16 mouse cellular contexts compared by ENCODE assay signal in the genomic region with DNA sequence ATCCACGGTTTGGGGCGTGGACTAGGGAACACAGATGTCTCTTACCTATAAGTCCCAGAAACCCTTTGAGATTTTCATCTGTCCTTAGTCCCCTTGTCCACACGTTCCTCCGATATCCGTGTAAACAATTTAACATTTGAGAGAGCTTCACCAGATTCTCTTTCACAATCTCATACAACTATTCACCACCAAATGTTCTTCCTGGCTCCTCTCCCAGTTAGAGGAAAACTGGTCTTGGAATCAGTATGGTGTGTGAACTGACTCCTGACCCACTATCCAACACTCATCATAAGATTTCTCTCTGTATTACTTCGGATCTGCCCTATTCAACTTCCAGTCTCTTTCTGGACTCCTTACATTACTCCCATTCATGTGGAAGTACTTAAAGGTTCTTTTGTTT. TPM values are rescaled to one million over a fixed set of nuclear protein-coding genes. Genes with fewer than 3 reads are reported as not detected.
A peak's percentile ranks its signal among the peaks of the same experiment; 100 is the strongest.
DNase-seq lines count a peak whose midpoint lies in the region; ATAC-seq and TF ChIP-seq lines count a peak whose summit lies in the region.
"Had no signal": no experiment of that assay in that cellular context is flagged by ENCODE, and none has a peak within 500 bp of the region (broad histone marks: within the 10 kb centered on the region; RNA-seq: fewer than 3 reads in every experiment).

No protein-coding gene starts in this region.

- 73% methylated on average over 6 of the region's 6 CpGs for WGBS in forebrain, embryonic 16.5 days
- 82% methylated on average over 6 of the region's 6 CpGs for WGBS in forebrain, embryonic 12.5 days
- WGBS in lung, embryonic 14.5 days = 72% methylated on average over 6 of the region's 6 CpGs
- WGBS in lung, adult 2 months = 73% methylated on average over 6 of the region's 6 CpGs
- 88% methylated on average over 6 of the region's 6 CpGs for WGBS in limb, embryonic 13.5 days

- H3K4me3 ChIP-seq in forebrain, embryonic 16.5 days (replicated peaks; ENCODE audit: low read length) = no peak overlapping the region; the same call in 1 of the 2 replicates
- no peak overlapping the region for H3K4me3 ChIP-seq in forebrain, embryonic 12.5 days (replicated peaks)
- 0 out of 2 replicates have a peak overlapping the region, but pooled peaks have one; percentile 62 for H3K4me3 ChIP-seq in lung, embryonic 14.5 days (ENCODE audit: low read depth, low read length)
- no peak overlapping the region for H3K4me3 ChIP-seq in lung, adult 2 months (replicated peaks; ENCODE audit: extremely low read depth, low read depth, low read length)
- H3K4me3 ChIP-seq in limb, embryonic 13.5 days = peak overlapping the region; percentile 69; the same call in 1 of the 2 replicates
- no peak overlapping the region for H3K4me3 ChIP-seq in gastrocnemius, adult 2 months

- no peak for TF ChIP-seq POLR2A in lung, adult 2 months (IDR thresholded peaks at IDR 0.05; ENCODE audit: borderline replicate concordance, extremely low read depth, low read depth, low read length)

- intact Hi-C loops in gastrocnemius, adult 2 months (cut with DNase I) = loop anchor here (10.0 kb wide), 1 partner anchor 59 kb away; a partner anchor contains a TSS

- no peaks in the 10 kb centered on the region for H3K27me3 ChIP-seq in forebrain, embryonic 16.5 days (replicated peaks; ENCODE audit: control insufficient read depth, insufficient read depth, low read length)
- no peaks in the 10 kb centered on the region for H3K27me3 ChIP-seq in forebrain, embryonic 12.5 days
- no peaks in the 10 kb centered on the region for H3K27me3 ChIP-seq in lung, embryonic 14.5 days (ENCODE audit: insufficient read depth, low read length)
- H3K27me3 ChIP-seq in limb, embryonic 13.5 days = no peaks in the 10 kb centered on the region
- H3K27me3 ChIP-seq: heart, embryonic 15.5 days; intestine, embryonic 15.5 days; liver, embryonic 15.5 days; neural tube, embryonic 13.5 days had no signal

- H3K36me3 ChIP-seq in forebrain, embryonic 16.5 days (ENCODE audit: control insufficient read depth, insufficient read depth) = peaks cover 3% of the 10 kb centered on the region; the same call in 1 of the 2 replicates
- H3K36me3 ChIP-seq in forebrain, embryonic 12.5 days (replicated peaks) = peaks cover 8% of the 10 kb centered on the region
- no peaks in the 10 kb centered on the region for H3K36me3 ChIP-seq in lung, embryonic 14.5 days (ENCODE audit: insufficient read depth)
- peaks cover 10% of the 10 kb centered on the region for H3K36me3 ChIP-seq in limb, embryonic 13.5 days
- H3K36me3 ChIP-seq: intestine, embryonic 15.5 days had no signal

- H3K9ac ChIP-seq in forebrain, embryonic 16.5 days (replicated peaks; ENCODE audit: low read depth, low read length) = no peak overlapping the region
- H3K9ac ChIP-seq in forebrain, embryonic 12.5 days = no peak overlapping the region
- no peak overlapping the region for H3K9ac ChIP-seq in lung, embryonic 14.5 days
- no peak overlapping the region for H3K9ac ChIP-seq in limb, embryonic 13.5 days
- H3K9ac ChIP-seq: intestine, embryonic 15.5 days; liver, embryonic 15.5 days had no signal

- DNase-seq in lung, embryonic 14.5 days = no peak
- no peak for DNase-seq in lung, adult 2 months
- DNase-seq in brain, adult 2 months (ENCODE audit: low read depth, low spot score) = peak; percentile 3
- DNase-seq in gastrocnemius, adult 2 months = no peak
- DNase-seq: cerebellum, adult 11-12 months; gastrocnemius, postnatal 14 days; thymus, adult 18-20 months had no signal

- H3K4me1 ChIP-seq in forebrain, embryonic 16.5 days (replicated peaks; ENCODE audit: control insufficient read depth, insufficient read depth, low read length) = peaks cover 8% of the 10 kb centered on the region
- peaks cover 4% of the 10 kb centered on the region; the same call in 1 of the 2 replicates for H3K4me1 ChIP-seq in forebrain, embryonic 12.5 days
- no peaks in the 10 kb centered on the region for H3K4me1 ChIP-seq in lung, embryonic 14.5 days (ENCODE audit: insufficient read depth)
- H3K4me1 ChIP-seq in lung, adult 2 months (ENCODE audit: control insufficient read depth, insufficient read depth, low read length) = no peaks in the 10 kb centered on the region
- peaks cover 4% of the 10 kb centered on the region for H3K4me1 ChIP-seq in limb, embryonic 13.5 days

- peak overlapping the region; percentile 62; the same call in 1 of the 2 replicates for H3K4me2 ChIP-seq in forebrain, embryonic 16.5 days (ENCODE audit: low read length)
- no peak overlapping the region; the same call in 1 of the 2 replicates for H3K4me2 ChIP-seq in forebrain, embryonic 12.5 days
- H3K4me2 ChIP-seq in lung, embryonic 14.5 days = peak overlapping the region; percentile 61; the same call in 1 of the 2 replicates
- peak overlapping the region; percentile 68; the same call in 1 of the 2 replicates for H3K4me2 ChIP-seq in limb, embryonic 13.5 days (replicated peaks)

- ATAC-seq in forebrain, embryonic 16.5 days = no peak
- no peak for ATAC-seq in forebrain, embryonic 12.5 days (ENCODE audit: low FRiP score)
- ATAC-seq in lung, embryonic 14.5 days (ENCODE audit: insufficient read depth) = no peak
- ATAC-seq in limb, embryonic 13.5 days (ENCODE audit: low FRiP score, low read depth) = no peak
- ATAC-seq in monocyte, adult 5-6 weeks (replicated peaks; ENCODE audit: insufficient number of reproducible peaks, low FRiP score, low TSS enrichment, poor library complexity, severe bottlenecking) = no peak

- H3K9me3 ChIP-seq in forebrain, embryonic 16.5 days (ENCODE audit: control insufficient read depth, low read length) = no peaks in the 10 kb centered on the region
- H3K9me3 ChIP-seq in forebrain, embryonic 12.5 days = no peaks in the 10 kb centered on the region
- H3K9me3 ChIP-seq in lung, embryonic 14.5 days (ENCODE audit: low read depth, low read length) = no peaks in the 10 kb centered on the region
- H3K9me3 ChIP-seq in limb, embryonic 13.5 days = no peaks in the 10 kb centered on the region
- H3K9me3 ChIP-seq: G1E; heart, embryonic 15.5 days; intestine, embryonic 15.5 days; liver, embryonic 15.5 days; neural tube, embryonic 13.5 days had no signal

- H3K27ac ChIP-seq in forebrain, embryonic 16.5 days (ENCODE audit: low read length) = no peak overlapping the region
- no peak overlapping the region for H3K27ac ChIP-seq in forebrain, embryonic 12.5 days
- H3K27ac ChIP-seq in lung, embryonic 14.5 days (ENCODE audit: low read depth) = no peak overlapping the region
- no peak overlapping the region for H3K27ac ChIP-seq in limb, embryonic 13.5 days
- H3K27ac ChIP-seq in gastrocnemius, adult 2 months = no peak overlapping the region
- H3K27ac ChIP-seq: intestine, embryonic 15.5 days; liver, embryonic 15.5 days; neural tube, embryonic 13.5 days had no signal

- TF ChIP-seq CTCF in lung, embryonic 14.5 days (IDR thresholded peaks at IDR 0.05; ENCODE audit: low read depth) = no peak
- TF ChIP-seq CTCF in lung, adult 2 months (IDR thresholded peaks at IDR 0.05; ENCODE audit: insufficient read depth, low read length) = no peak
- no peak for TF ChIP-seq CTCF in gastrocnemius, adult 2 months (IDR thresholded peaks at IDR 0.05)

RNA-seq across cellular contexts. Expression of a gene that starts 0.7 kb away (rescaled TPM):
- 8.2 and 9.0 TPM in 2 replicates for polyA plus RNA-seq in forebrain, embryonic 16.5 days (2015; fragmentation: Nextera tagmentation; extraction: Ambion mirVana)
- 5.4 and 5.8 TPM in 2 replicates for polyA plus RNA-seq in forebrain, embryonic 12.5 days (2016; fragmentation: Nextera tagmentation; extraction: Ambion mirVana)
- polyA plus RNA-seq in lung, embryonic 14.5 days (2014; fragmentation: Nextera tagmentation; extraction: Ambion mirVana) = 5.6 and 6.4 TPM in 2 replicates
- 0.50 and 1.0 TPM in 2 replicates for polyA plus RNA-seq in lung, adult 2 months (2012; rRNA removed)
- 7.3 TPM in 2 replicates for polyA plus RNA-seq in limb, embryonic 13.5 days (2015; fragmentation: Nextera tagmentation; extraction: Ambion mirVana)
- total RNA-seq in monocyte, adult 5-6 weeks (2017) = 6.6 to 8.8 TPM (median 8.6 TPM) in 3 replicates
- total RNA-seq in gastrocnemius, adult 2 months (2021) = 1 to 10 TPM; 1.6 TPM

RNA-seq across cellular contexts. Expression of a gene that starts 23.7 kb away (rescaled TPM):
- polyA plus RNA-seq in forebrain, embryonic 16.5 days (2015; fragmentation: Nextera tagmentation; extraction: Ambion mirVana) = 3.4 and 3.6 TPM in 2 replicates
- polyA plus RNA-seq in forebrain, embryonic 12.5 days (2016; fragmentation: Nextera tagmentation; extraction: Ambion mirVana) = 3.3 TPM in 2 replicates
- 3.1 and 4.4 TPM in 2 replicates for polyA plus RNA-seq in lung, embryonic 14.5 days (2014; fragmentation: Nextera tagmentation; extraction: Ambion mirVana)
- 0.46 and 1.2 TPM in 2 replicates for polyA plus RNA-seq in lung, adult 2 months (2012; rRNA removed)
- 2.8 and 3.0 TPM in 2 replicates for polyA plus RNA-seq in limb, embryonic 13.5 days (2015; fragmentation: Nextera tagmentation; extraction: Ambion mirVana)
- 0.85 to 2.1 TPM in 2 of 3 replicates, not detected in the other for total RNA-seq in monocyte, adult 5-6 weeks (2017)
- total RNA-seq in gastrocnemius, adult 2 months (2021) = 1 to 10 TPM; 3.6 to 5.5 TPM

RNA-seq across cellular contexts. Expression of a gene that starts 26.8 kb away (rescaled TPM):
- 12.0 and 14.0 TPM in 2 replicates for polyA plus RNA-seq in forebrain, embryonic 16.5 days (2015; fragmentation: Nextera tagmentation; extraction: Ambion mirVana)
- polyA plus RNA-seq in forebrain, embryonic 12.5 days (2016; fragmentation: Nextera tagmentation; extraction: Ambion mirVana) = 9.3 and 9.6 TPM in 2 replicates
- polyA plus RNA-seq in lung, embryonic 14.5 days (2014; fragmentation: Nextera tagmentation; extraction: Ambion mirVana) = 2.7 and 3.2 TPM in 2 replicates
- 0.75 and 0.84 TPM in 2 replicates for polyA plus RNA-seq in lung, adult 2 months (2012; rRNA removed)
- 8.0 and 8.1 TPM in 2 replicates for polyA plus RNA-seq in limb, embryonic 13.5 days (2015; fragmentation: Nextera tagmentation; extraction: Ambion mirVana)
- 6.9 to 15.2 TPM (median 14.5 TPM) in 3 replicates for total RNA-seq in monocyte, adult 5-6 weeks (2017)
- 1 to 10 TPM; 3.5 to 4.8 TPM for total RNA-seq in gastrocnemius, adult 2 months (2021)

RNA-seq across cellular contexts. Expression of a gene that starts 57.8 kb away (rescaled TPM):
- 15.1 and 17.0 TPM in 2 replicates for polyA plus RNA-seq in forebrain, embryonic 16.5 days (2015; fragmentation: Nextera tagmentation; extraction: Ambion mirVana)
- 9.1 and 10.2 TPM in 2 replicates for polyA plus RNA-seq in forebrain, embryonic 12.5 days (2016; fragmentation: Nextera tagmentation; extraction: Ambion mirVana)
- 7.5 and 8.0 TPM in 2 replicates for polyA plus RNA-seq in lung, embryonic 14.5 days (2014; fragmentation: Nextera tagmentation; extraction: Ambion mirVana)
- polyA plus RNA-seq in lung, adult 2 months (2012; rRNA removed) = 0.31 and 0.72 TPM in 2 replicates
- polyA plus RNA-seq in limb, embryonic 13.5 days (2015; fragmentation: Nextera tagmentation; extraction: Ambion mirVana) = 10.7 and 10.8 TPM in 2 replicates
- total RNA-seq in monocyte, adult 5-6 weeks (2017) = 5.4 to 8.3 TPM (median 7.8 TPM) in 3 replicates
- total RNA-seq in gastrocnemius, adult 2 months (2021) = 1 to 10 TPM; 1.6 to 1.8 TPM

Comparison
In these comparisons a context has a peak if more than half of its experiments do, and no peak if none do; other contexts are left out.
1. H3K4me3 ChIP-seq: peak in lung, embryonic 14.5 days (single experiment) and limb, embryonic 13.5 days (single experiment); none in forebrain, embryonic 16.5 days (single experiment), forebrain, embryonic 12.5 days (single experiment), lung, adult 2 months (single experiment) and gastrocnemius, adult 2 months (single experiment).